9 mouse cellular contexts compared by ENCODE assay signal in the genomic region with DNA sequence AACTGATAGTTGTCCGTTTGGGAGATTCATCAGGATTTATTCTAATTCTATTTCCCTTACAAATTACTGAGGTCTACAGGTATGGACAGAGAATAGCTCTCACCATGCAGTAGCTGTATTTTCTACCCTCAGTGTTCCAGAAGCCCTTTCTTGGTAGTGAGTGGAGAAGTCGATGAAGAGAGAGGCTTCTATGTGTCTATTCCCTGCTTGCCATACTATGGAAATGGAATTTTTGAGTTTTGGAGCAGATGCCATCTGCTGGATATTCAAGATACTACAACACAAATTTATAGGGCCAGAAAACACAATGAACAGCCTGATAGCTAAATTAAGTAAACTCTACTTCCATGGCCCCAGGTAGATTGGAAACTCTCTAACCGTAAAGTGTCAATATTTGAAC.
DNase-seq lines count a peak whose midpoint lies in the region; ATAC-seq and TF ChIP-seq lines count a peak whose summit lies in the region.
"Had no signal": no experiment of that assay in that cellular context is flagged by ENCODE, and none has a peak within 500 bp of the region (broad histone marks: within the 10 kb centered on the region; RNA-seq: fewer than 3 reads in every experiment).

No protein-coding gene starts in this region.

- no peaks in the 10 kb centered on the region for H3K4me1 ChIP-seq in kidney, adult 2 months (ENCODE audit: control insufficient read depth, insufficient read depth, low read length)
- peaks cover 0 to 9% of the 10 kb centered on the region in 2 experiments; a peak in 1 of 4 replicates for H3K4me1 ChIP-seq in CH12.LX (ENCODE audit: control insufficient read depth in 1 of 2, insufficient read depth in 2 of 2)
- no peaks in the 10 kb centered on the region for H3K4me1 ChIP-seq in hindbrain, postnatal 0 days (ENCODE audit: insufficient read depth, low read length)
- H3K4me1 ChIP-seq in midbrain, embryonic 16.5 days (ENCODE audit: control insufficient read depth, insufficient read depth, low read length): peaks cover 8% of the 10 kb centered on the region

- TF ChIP-seq EP300 in CH12.LX (IDR thresholded peaks at IDR 0.05; ENCODE audit: low read length): no peak

- no peaks in the 10 kb centered on the region for H3K36me3 ChIP-seq in kidney, adult 2 months (ENCODE audit: control insufficient read depth, insufficient read depth, low read length)
- peaks cover 0 to 5% of the 10 kb centered on the region in 2 experiments for H3K36me3 ChIP-seq in CH12.LX (replicated peaks in 1 of 2; ENCODE audit: control insufficient read depth in 1 of 2, insufficient read depth in 1 of 2, low read length in 1 of 2)
- H3K36me3 ChIP-seq in hindbrain, postnatal 0 days (ENCODE audit: insufficient read depth, low read length): no peaks in the 10 kb centered on the region
- no peaks in the 10 kb centered on the region for H3K36me3 ChIP-seq in midbrain, embryonic 16.5 days (ENCODE audit: control insufficient read depth, insufficient read depth, low read length)

- no peak overlapping the region for H3K4me2 ChIP-seq in CH12.LX (ENCODE audit: insufficient read depth, low read depth, poor library complexity, severe bottlenecking)
- peak overlapping the region; percentile 1; the same call in 1 of the 2 replicates for H3K4me2 ChIP-seq in hindbrain, postnatal 0 days (ENCODE audit: low read depth, low read length)
- peak overlapping the region; percentile 30 for H3K4me2 ChIP-seq in midbrain, embryonic 16.5 days (ENCODE audit: low read length)

- in situ Hi-C loops in CH12.LX (cut with MboI; ENCODE audit: low pct_ligation_motif_present, low pct_unique_long_range_greater_than_20kb, low sequenced_read_pairs): no loop called here

- no peak for TF ChIP-seq POLR2A in kidney, adult 2 months (IDR thresholded peaks at IDR 0.05; ENCODE audit: low read depth, low read length)
- TF ChIP-seq POLR2A in CH12.LX (IDR thresholded peaks at IDR 0.05; ENCODE audit: low read depth, low read length): no peak

- dilution Hi-C loops in CH12.LX (cut with MboI; ENCODE audit: extremely low pct_ligation_motif_present, extremely low pct_unique_long_range_greater_than_20kb, low sequenced_read_pairs): no loop called here

- peak; percentile 65 for ATAC-seq in hindbrain, postnatal 0 days
- ATAC-seq in midbrain, embryonic 16.5 days: peak; percentile 90
- ATAC-seq in monocyte, adult 5-6 weeks (replicated peaks; ENCODE audit: insufficient number of reproducible peaks, low FRiP score, low TSS enrichment, poor library complexity, severe bottlenecking): no peak

- 30% methylated on average over 3 of the region's 3 CpGs for WGBS in kidney, adult 2 months
- 25% methylated on average over 3 of the region's 3 CpGs for WGBS in hindbrain, postnatal 0 days
- 20% methylated on average over 3 of the region's 3 CpGs for WGBS in midbrain, embryonic 16.5 days

- H3K27me3 ChIP-seq in kidney, adult 2 months (replicated peaks; ENCODE audit: control insufficient read depth, insufficient read depth, low read length): no peaks in the 10 kb centered on the region
- no peaks in the 10 kb centered on the region for H3K27me3 ChIP-seq in CH12.LX (replicated peaks)
- no peaks in the 10 kb centered on the region for H3K27me3 ChIP-seq in hindbrain, postnatal 0 days (ENCODE audit: insufficient read depth, low read length)
- no peaks in the 10 kb centered on the region for H3K27me3 ChIP-seq in midbrain, embryonic 16.5 days (ENCODE audit: control insufficient read depth, insufficient read depth, low read depth, low read length)

- TF ChIP-seq CTCF in kidney, adult 2 months (conservative IDR thresholded peaks at IDR 0.05; ENCODE audit: insufficient read depth, insufficient read length, low read depth, low read length): 0 out of 2 replicates have a peak, but pooled peaks have one; percentile 11
- peak in 1 of 2 experiments; percentile 66; a peak in 3 of 4 replicates for TF ChIP-seq CTCF in CH12.LX (conservative IDR thresholded peaks at IDR 0.05 in 1 of 2, IDR thresholded peaks at IDR 0.05 in 1 of 2; ENCODE audit: low read depth in 2 of 2, low read length in 2 of 2)
- peak; percentile 75 for TF ChIP-seq CTCF in hindbrain, postnatal 0 days (IDR thresholded peaks at IDR 0.05; ENCODE audit: low read depth)

- no peaks in the 10 kb centered on the region for H3K9me3 ChIP-seq in CH12.LX (replicated peaks; ENCODE audit: low read length)
- no peaks in the 10 kb centered on the region for H3K9me3 ChIP-seq in hindbrain, postnatal 0 days (ENCODE audit: low read length)
- H3K9me3 ChIP-seq in midbrain, embryonic 16.5 days (replicated peaks; ENCODE audit: control insufficient read depth, low read length, poor library complexity, severe bottlenecking): no peaks in the 10 kb centered on the region

- H3K9ac ChIP-seq in CH12.LX (ENCODE audit: insufficient read depth, low read depth): no peak overlapping the region
- no peak overlapping the region for H3K9ac ChIP-seq in hindbrain, postnatal 0 days (replicated peaks; ENCODE audit: low read length)
- H3K9ac ChIP-seq in midbrain, embryonic 16.5 days (ENCODE audit: low read depth, low read length): no peak overlapping the region; the same call in 1 of the 2 replicates

- peak; percentile 64 for DNase-seq in kidney, adult 2 months
- DNase-seq in kidney, postnatal 10 days: no peak
- DNase-seq in CH12.LX (ENCODE audit: extremely low read depth): peak; percentile 29
- peak; percentile 16 for DNase-seq in c-Kit-positive CD71-positive TER-119-positive erythroid progenitor cells, embryonic 14.5 days (ENCODE audit: low spot score)
- DNase-seq in hindbrain, postnatal 0 days (ENCODE audit: low spot score): peak; percentile 79
- no peak for DNase-seq in gastrocnemius, postnatal 25 days

- H3K4me3 ChIP-seq in kidney, adult 2 months (ENCODE audit: insufficient read depth, low read depth, low read length): no peak overlapping the region
- H3K4me3 ChIP-seq in CH12.LX (replicated peaks in 1 of 3; ENCODE audit: low read depth in 2 of 3, low read length in 2 of 3, poor library complexity in 1 of 3): no peak overlapping the region
- no peak overlapping the region for H3K4me3 ChIP-seq in hindbrain, postnatal 0 days (ENCODE audit: low read length)
- H3K4me3 ChIP-seq in midbrain, embryonic 16.5 days (ENCODE audit: low read depth, low read length): no peak overlapping the region

- peak; percentile 62 for TF ChIP-seq RAD21 in CH12.LX (IDR thresholded peaks at IDR 0.05; ENCODE audit: low read depth, low read length)

- H3K27ac ChIP-seq in kidney, adult 2 months (ENCODE audit: insufficient read depth, low read depth, low read length): no peak overlapping the region
- no peak overlapping the region for H3K27ac ChIP-seq in CH12.LX (ENCODE audit: insufficient read depth, low read depth)
- H3K27ac ChIP-seq in hindbrain, postnatal 0 days: peak overlapping the region; percentile 41; the same call in 1 of the 2 replicates
- H3K27ac ChIP-seq in midbrain, embryonic 16.5 days (ENCODE audit: low read length): peak overlapping the region; percentile 72
- H3K27ac ChIP-seq: macrophage had no signal

- H3K79me2 ChIP-seq in CH12.LX (replicated peaks; ENCODE audit: control insufficient read depth, extremely low read depth, insufficient read depth, poor library complexity, severe bottlenecking): no peaks in the 10 kb centered on the region

TF ChIP-seq in CH12.LX, 34 proteins besides CTCF, POLR2A, EP300 and RAD21:
- TF ChIP-seq IRF4 (IDR thresholded peaks at IDR 0.05; ENCODE audit: low read depth, low read length): no peak
- no peak for TF ChIP-seq ZMIZ1 (IDR thresholded peaks at IDR 0.05; ENCODE audit: low read depth, low read length)
- TF ChIP-seq NELFE (IDR thresholded peaks at IDR 0.05; ENCODE audit: low read depth, low read length): no peak
- TF ChIP-seq E2F4 (IDR thresholded peaks at IDR 0.05; ENCODE audit: insufficient replicate concordance, low read depth, low read length): no peak
- TF ChIP-seq ZKSCAN1 (IDR thresholded peaks at IDR 0.05; ENCODE audit: borderline replicate concordance, low read depth, low read length): no peak
- no peak for TF ChIP-seq UBTF (IDR thresholded peaks at IDR 0.05; ENCODE audit: low read depth, low read length)
- no peak for TF ChIP-seq TBP (conservative IDR thresholded peaks at IDR 0.05; ENCODE audit: low read depth, low read length)
- no peak for TF ChIP-seq POLR2AphosphoS2 (IDR thresholded peaks at IDR 0.05; ENCODE audit: low read depth, low read length)
- peak; percentile 26; the same call in 1 of the 2 replicates for TF ChIP-seq ZC3H11A (IDR thresholded peaks at IDR 0.05; ENCODE audit: low read depth, low read length)
- TF ChIP-seq ZNF384 (IDR thresholded peaks at IDR 0.05; ENCODE audit: low read depth, low read length): no peak
- TF ChIP-seq PAX5 (IDR thresholded peaks at IDR 0.05; ENCODE audit: low read length): no peak
- peak; percentile 85 for TF ChIP-seq SMC3 (IDR thresholded peaks at IDR 0.05; ENCODE audit: low read depth, low read length)
- no peak for TF ChIP-seq BHLHE40 (IDR thresholded peaks at IDR 0.05; ENCODE audit: low read depth, low read length)

Comparison
In these comparisons a context has a peak if more than half of its experiments do, and no peak if none do; other contexts are left out.
1. DNase-seq: peak in kidney, adult 2 months (single experiment), CH12.LX (single experiment), c-Kit-positive CD71-positive TER-119-positive erythroid progenitor cells, embryonic 14.5 days (single experiment) and hindbrain, postnatal 0 days (single experiment); none in kidney, postnatal 10 days (single experiment) and gastrocnemius, postnatal 25 days (single experiment).
2. H3K27ac ChIP-seq: peak in hindbrain, postnatal 0 days (single experiment) and midbrain, embryonic 16.5 days (single experiment); none in kidney, adult 2 months (single experiment) and CH12.LX (single experiment).